Mouse (Mus musculus) E14TG2a.4 (cell line): ENCODE measurements at regions not wholly inside any gene's neighbourhood (a gene's known extent, or its start where the extent isn't known, plus 50 kb on each side); places are given as distances from the start of the nearest gene placed in this dataset.

ENCODE experiments used
- CTCF ChIP-seq: conservative IDR thresholded peaks from 2 replicates; pipeline ENCODE4 v1.5.1; 2014; ENCODE audit warnings: low read length
- POU5F1 ChIP-seq: IDR thresholded peaks from 2 replicates; pipeline ENCODE4 v1.6.1; 2014; ENCODE audit warnings: low read length, borderline replicate concordance

DNA sequence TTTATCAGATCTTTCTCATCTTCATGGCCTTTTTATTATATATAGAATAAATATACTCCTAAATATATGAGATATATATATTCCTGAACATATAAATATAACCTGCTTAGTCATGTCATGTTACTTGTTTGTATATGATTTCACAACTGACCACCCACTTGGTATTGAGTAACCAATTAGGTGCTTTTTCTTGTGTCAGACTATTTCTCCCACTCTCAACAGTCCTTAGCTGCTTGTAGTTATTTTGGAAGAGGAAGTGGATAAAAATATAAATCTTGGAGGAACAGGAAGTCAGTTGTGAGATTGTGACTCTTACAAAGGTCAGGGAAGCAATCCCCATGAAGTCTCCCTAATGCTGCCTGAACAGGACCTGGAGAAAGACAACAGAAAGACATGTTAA lies 224.6 kb downstream of the Kcnj2 start:
- TF ChIP-seq CTCF, result no peak
- TF ChIP-seq POU5F1, result no peak
